Mouse (Mus musculus): ENCODE data around the gene Hist1h4h.

The Hist1h4h gene

DNA sequence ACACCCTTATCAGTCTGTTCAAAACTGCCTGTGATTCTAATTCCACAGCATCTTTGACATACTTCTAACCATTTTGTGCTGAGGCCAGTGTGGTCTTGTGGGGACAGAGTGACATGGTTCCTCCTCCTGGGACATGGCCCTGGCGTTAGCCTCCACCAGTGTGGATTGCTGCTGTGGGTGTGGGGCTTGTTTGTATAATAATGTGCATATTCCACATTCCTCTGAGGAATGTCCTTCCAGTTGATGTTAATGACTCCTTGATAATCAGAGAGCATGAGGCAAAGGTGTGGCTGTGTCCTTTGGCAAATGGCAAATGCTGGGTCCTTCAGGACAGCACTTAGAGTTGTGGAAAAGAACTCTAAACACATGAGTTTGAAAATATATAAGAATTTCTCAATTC, 17.3 kb upstream of the Hist1h4h start:
- DNase-seq (ENCODE audit: low spot score), result no peak

DNA sequence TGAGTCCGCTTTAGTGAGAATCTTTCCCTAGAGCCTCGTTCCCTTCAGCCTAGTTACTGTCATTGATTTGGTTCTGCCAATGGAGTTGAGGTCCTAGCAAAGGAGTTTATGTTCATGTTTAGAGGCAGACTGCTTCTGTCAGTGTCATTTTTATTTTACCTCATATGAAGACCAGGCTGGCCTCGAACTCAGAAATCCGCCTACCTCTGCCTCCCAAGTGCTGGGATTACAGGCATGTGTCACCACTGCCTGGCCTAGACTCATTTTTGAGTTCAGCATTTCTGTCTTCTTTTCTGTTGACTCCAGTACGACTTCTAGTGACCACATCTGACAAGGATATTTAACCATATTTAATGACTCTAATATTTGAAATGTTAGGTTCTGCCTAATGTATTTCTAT, 15.6 kb upstream of the Hist1h4h start:
- no peak for DNase-seq (ENCODE audit: low spot score)

DNA sequence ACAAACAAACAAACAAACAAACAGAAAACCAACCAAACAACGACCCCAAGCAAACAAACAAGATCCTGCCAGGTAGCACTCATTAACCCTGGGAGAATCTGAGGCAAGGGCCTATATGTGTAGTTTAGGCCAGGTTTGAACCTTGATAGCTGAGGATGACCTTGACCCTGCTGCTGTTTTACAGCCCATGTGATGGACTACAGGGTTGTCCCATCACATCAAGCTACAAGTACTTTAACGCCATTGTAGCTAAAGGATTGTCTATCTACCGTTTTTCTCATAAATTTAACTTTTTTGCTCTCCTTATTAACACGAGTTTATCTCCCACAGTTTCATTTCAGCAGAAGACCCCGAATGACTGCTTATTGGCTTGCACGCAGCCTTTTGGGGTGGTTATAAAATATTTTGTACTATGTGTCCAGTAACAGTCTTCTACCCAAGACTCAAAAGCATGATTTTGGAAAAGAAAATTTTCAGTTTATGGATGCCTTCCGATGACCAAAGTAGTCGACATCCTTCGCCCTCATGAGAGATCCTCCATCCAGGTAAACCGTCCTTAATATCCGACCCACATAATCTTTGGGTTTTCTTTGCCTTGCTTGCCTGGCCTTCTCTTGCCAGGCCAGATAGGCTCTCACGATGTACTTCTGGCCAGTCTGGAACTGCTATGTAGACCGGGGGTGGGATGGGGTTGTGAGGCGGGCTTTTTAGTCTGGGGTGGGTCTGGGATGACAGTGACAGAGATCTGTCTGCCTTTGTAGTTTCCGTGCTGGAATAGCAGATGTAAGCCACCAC, 14.8 kb upstream of the Hist1h4h start:
- no peak for DNase-seq (ENCODE audit: low spot score)

DNA sequence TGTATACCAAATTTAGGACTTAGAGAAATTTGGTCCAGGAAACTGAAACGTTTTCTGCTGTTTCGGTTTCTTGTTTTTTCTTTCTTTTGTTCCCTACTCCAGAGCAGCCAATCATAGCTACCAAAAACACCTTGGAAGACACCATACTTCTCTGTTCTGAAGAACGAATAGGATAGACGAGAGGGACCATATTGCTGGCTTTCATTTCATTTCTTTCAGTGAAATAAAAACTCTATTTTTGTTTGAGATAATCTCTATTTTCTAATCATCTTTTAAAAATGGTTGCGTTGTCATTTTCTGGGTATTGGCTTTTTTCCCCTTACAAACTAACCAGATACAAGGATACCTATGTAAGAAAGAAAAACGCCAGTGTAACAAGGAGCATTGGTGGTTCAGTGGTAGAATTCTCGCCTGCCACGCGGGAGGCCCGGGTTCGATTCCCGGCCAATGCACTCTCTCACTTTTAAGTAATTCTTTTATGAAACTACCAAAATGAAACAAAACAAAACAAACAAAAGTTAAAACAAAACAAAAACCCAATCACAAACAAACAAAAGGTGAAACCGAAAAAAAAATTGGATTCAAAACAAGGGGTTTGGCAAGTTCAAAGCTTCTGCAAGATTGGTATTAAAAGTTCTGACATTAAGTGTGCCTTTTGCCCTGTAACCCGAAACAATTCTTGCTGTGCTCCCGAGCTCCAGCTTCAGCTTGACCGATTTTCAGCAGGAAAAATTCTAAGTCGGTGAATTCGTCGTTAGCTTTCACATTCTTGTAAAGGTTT, 13.8 kb upstream of the Hist1h4h start:
- peak; percentile 96 for DNase-seq (ENCODE audit: low spot score)

DNA sequence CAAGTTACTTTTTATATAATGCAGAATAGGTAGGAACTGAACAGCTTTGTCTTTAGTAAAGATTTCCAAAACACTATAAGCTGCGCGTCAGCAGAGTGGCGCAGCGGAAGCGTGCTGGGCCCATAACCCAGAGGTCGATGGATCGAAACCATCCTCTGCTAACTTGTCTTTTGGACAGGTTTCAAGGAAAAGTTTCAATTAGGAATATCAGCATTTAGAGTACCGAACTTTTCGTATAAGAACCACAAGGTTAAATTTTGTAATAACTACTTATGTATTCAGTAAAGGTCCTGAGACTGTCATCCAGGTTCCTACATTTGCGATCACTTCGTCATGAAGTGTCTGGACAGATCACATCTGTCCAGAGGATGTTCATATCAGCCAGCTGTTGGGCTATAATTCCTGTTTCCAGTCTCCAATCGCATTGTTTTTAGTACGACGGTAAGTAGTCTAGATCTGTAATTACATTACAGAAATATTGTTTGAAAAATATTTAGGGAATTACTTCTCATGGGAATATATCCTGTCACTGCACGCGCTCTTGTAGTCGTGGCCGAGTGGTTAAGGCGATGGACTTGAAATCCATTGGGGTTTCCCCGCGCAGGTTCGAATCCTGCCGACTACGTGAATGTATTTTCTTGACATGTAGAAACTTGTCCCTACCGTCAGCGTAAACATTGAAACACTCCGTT, 13.1 kb upstream of the Hist1h4h start:
- DNase-seq (ENCODE audit: low spot score), result peak; percentile 91

DNA sequence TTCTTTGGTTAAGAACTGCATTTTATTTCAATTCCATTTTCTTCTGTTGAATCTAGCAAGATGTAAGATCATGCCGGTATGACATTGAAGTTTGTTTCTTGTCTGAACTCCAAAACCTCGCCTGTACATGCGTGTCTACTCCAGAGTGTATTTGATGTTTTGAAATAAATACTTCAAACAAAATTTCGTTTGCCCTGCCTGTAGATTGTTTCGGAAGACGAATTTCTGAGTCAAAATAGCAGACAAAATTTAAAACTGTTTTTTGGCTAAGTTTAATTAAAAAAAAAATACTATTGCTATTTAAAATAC, 12.6 kb upstream of the Hist1h4h start:
- DNase-seq (ENCODE audit: low spot score), result no peak

DNA sequence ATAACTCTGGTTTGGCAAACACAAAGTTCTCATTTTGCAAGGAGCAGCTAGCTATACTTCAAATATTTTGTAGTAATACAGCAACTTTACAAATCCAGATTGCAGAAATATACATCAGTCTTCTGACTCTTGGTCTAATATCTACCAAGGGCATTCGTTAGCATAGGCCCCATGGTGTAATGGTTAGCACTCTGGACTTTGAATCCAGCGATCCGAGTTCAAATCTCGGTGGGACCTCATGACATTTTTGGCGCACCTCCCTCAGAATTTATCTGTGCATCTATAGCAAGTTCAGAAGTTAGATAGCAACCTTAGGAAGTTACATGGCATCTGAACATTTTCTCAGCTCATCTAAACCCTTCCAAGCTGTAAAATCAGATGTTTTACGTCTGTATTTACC, 12.0 kb upstream of the Hist1h4h start:
- DNase-seq (ENCODE audit: low spot score), result peak; percentile 91

DNA sequence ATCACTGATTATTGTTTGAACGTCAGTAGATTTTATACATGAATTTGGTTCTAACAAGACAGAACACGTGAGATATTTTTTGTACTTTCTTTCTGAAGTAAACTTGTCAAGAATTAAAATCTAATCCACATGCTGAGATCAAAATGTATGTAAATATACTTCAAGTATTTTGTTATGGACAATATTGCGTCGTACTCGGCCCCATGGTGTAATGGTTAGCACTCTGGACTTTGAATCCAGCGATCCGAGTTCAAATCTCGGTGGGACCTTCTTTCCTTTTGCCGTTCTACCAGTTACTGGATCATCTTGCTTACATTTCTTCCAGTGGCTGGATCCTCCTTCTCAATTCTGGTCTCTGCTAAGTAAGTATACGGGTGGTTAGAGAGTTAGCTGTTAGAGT, 11.4 kb upstream of the Hist1h4h start:
- peak; percentile 92 for DNase-seq (ENCODE audit: low spot score)

DNA sequence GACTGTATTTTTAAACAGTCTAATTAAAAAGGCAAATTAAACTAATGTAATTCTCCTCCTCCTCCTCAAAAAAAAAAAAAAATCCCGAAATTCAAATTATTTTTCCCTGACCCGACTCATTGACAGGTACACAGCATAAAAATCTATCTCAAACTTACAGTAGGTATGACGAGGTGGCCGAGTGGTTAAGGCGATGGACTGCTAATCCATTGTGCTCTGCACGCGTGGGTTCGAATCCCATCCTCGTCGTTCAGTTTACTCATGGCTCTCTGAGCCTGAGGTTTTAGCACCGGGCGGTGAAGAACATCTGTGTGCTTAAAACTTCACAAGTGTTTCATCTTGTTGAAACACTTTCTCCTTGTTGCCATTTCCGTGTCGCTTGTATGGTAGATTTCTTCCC, 9.1 kb upstream of the Hist1h4h start:
- DNase-seq (ENCODE audit: low spot score), result peak; percentile 82

DNA sequence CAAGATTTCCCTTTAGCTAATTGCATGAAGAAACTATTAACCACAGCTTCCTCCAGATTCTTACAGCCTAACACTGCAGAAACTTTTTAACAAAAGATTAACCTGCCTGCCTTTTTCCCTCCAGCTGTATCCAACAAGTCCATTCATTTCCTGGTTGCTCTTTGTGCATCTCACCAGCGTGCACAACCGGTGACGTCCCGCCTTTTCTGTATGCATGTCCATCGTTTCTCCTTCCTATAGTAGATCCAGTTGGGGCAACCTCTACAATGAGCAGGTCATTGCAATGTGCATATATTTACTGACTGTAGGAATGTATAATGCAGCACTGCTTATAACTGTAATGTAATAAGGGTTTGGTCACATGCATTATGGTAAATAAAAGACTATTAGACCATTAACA, 6.9 kb upstream of the Hist1h4h start:
- no peak for DNase-seq (ENCODE audit: low spot score)

DNA sequence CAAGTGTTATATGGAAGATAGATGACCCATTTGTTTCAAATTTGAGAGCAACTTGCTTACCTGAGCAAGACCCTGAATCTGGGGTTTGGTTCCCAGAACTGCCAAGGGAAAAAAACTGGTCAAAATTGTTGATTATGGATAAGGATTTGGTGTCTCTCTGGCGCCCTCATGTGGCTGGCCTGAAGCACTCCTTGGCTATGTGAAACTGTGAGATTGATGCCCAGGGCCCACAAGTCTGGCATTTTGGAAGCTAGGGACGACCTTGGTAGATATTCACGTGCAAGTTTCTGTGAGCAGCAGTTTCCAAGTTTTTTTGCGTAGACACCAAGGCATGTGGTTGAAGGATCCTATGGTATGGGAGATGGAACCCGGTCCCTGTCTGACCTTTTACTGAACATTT, 6.2 kb upstream of the Hist1h4h start:
- peak; percentile 94 for DNase-seq (ENCODE audit: low spot score)

DNA sequence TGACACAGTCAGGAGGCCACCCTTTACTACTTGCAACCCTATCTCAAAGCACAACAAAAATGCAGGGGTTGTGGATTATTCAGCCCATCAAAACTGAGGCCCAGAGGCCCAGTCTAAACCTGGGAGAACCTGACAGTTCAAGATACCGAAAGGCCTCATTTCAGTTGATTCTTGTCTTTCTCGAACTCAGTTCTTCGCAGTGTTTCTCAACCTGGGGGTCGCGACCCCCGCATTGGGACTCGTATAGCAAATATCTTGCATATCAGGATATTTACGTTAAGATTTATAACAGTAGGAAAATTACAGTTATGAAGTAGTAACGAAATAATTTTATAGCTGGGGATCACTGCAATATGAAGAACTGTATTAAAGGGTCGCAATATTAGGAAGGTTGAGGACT, 4.9 kb upstream of the Hist1h4h start:
- DNase-seq (ENCODE audit: low spot score), result peak; percentile 69

DNA sequence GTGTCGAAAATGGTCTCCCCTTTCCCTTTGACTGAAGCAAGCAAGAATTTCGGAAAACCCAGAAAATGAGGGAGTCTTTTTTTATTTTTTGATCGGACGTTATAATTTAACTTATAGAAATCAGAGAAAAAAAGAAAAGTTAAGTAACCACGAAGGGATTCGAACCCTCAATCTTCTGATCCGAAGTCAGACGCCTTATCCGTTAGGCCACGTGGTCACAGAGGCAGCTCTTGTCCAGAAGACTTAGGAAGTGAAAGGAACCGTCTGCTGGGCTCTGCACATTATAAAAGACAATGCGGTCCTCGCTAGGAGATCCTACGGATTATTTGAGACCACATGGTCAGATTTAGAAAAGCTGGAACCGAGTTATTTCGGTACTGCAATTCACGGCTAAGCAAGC, 4.5 kb upstream of the Hist1h4h start:
- DNase-seq (ENCODE audit: low spot score), result peak; percentile 98

DNA sequence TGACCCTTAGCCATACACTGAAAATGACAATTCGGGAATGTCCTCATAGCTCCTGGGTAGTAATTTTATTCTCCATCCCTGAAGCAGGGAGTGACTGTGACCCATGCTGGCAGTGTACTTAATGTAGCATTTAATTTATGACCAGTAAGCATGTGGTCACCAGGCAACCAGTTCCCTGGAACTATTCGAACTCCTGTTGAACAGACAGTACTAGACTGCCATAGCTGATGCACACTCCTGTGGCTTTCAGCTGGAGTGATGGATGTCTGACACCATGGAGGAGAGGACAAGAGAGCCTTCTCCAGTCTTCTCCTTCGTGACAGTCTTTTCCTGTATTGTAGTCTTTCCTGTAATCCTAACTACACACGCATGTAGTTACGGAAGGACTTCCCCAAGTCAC, 1.8 kb upstream of the Hist1h4h start:
- no peak for DNase-seq (ENCODE audit: low spot score)

DNA sequence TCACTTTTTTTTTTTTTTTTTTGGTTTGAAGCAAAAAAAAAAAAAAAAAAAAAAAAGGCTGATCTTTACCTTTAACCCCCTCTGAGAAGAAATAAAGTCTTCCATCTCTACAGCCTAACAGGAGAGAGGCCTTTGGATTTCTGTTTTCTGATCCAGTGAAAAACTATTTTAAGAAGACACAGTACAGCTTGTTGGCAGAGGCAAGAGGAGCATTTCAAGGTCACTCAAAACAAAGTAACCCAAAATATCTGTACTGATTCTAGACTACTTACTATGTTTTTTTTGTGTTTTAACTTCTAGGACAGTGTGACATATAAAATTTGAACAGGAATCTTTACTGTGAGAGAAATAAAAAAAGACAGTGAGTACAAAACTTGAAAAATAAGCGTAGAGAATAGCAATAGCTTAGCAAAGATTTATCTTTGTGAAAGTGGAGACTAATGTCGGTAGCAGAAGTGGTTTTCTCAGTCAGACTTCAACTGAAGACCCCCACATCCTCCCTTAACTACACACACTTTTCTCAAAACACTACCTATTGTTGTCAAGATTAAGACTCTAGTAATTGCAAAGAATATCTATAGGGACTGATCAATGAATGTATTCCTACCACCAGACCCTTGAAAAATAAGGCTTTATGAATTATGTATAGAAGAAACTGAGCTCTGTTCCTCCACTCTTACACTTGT, 1.2 kb upstream of the Hist1h4h start:
- DNase-seq (ENCODE audit: low spot score), result no peak

DNA sequence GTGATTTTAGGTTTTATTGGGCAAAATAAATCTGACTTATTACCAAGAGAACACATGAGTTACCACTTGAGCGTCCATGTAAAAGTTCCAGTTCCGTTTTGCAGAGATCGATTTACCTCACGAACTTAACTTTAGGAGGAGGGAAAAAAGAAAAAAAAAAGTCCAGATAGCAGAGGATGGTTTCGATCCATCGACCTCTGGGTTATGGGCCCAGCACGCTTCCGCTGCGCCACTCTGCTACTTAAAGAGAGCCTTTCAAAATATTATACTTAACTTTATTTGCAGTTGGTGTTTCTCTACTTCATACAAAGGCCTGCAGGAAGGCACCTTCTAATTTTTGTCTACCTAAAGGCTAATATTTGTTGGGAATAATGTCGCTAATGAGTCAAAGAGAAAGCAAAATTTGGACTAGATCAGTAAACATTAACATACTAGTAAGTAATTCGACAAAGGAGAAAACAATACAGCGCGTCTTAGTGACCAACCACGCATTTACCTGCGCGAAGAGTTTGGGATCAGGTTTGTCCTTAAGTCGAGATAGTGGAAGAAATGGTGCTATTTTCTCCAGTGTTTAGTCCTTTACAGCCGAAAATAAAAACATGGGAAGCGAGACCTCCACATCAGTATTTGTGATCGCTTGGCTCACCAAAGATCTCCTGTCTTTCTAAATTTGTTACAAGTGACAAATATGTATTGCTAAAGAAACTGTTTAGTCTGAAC, 509 bp upstream of the Hist1h4h start:
- peak; percentile 85 for DNase-seq (ENCODE audit: low spot score)

DNA sequence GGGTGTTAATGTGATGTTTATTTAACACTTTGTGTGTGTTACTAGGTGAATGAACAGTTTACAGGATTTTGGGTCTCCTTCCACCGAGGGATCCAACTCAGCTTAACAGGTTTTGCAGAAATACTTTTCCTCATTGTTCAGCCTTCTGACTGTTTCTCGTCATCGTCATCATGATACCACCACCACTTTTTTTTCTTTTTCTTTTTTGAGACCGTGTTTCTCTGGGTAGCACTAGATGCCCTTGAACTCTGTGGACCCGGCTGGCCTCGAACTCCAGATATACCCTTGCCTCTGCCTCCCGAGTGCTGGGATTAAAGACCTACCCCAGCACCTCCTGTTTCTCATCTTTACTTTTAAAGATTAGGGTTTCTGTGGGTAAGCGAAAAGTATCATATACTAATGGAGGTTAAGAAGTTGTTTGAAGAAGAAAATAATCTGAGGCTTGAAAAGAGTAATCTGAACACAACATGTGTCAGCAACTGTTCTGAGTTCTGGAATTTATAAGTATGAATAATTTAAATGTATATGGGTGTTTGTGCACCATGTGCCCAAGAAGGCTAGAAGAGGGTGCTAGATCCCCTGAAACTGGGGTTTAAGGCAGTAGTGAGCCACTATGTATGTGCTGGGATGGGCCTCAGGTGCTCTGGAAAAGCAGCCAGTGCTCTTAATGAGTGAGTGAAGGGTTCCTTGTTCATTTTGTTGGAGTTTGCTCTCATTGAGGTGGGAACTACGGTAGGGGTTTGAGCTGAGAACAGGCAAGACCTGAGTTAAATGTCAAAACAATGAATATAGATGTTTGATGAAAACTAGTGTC, 1.6 kb downstream of the Hist1h4h start:
- DNase-seq (ENCODE audit: low spot score), result no peak

DNA sequence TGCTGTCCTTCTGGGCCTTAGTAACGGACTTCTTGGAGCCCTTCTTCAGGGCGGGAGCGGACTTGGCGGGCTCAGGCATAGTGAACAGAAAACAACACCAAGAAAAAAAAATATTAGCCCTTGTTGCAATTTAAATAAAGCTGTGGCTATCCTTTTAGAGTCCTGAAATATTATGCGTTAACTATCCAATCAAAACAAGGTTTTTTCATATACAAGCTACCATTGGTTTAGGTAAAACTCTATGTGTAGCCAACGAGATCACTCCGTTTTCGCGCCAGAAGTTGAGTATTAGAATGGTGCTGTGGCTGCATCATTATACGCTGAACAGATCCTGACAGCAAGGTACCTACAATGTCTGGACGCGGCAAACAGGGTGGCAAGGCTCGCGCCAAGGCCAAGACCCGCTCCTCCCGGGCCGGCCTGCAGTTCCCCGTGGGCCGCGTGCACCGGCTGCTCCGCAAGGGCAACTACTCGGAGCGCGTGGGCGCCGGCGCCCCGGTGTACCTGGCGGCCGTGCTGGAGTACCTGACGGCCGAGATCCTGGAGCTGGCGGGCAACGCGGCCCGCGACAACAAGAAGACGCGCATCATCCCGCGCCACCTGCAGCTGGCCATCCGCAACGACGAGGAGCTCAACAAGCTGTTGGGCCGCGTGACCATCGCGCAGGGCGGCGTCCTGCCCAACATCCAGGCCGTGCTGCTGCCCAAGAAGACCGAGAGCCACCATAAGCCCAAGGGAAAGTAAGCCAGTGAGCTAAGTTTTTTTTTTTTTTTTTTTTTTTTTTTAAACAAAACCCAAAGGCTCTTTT, 2.9 kb downstream of the Hist1h4h start, which contains the start of gene Hist1h2af:
TSS of gene Hist1h2af (plus strand) at position 347 of the 808 bp plus-strand sequence.
- peak; percentile 88 for DNase-seq (ENCODE audit: low spot score)

DNA sequence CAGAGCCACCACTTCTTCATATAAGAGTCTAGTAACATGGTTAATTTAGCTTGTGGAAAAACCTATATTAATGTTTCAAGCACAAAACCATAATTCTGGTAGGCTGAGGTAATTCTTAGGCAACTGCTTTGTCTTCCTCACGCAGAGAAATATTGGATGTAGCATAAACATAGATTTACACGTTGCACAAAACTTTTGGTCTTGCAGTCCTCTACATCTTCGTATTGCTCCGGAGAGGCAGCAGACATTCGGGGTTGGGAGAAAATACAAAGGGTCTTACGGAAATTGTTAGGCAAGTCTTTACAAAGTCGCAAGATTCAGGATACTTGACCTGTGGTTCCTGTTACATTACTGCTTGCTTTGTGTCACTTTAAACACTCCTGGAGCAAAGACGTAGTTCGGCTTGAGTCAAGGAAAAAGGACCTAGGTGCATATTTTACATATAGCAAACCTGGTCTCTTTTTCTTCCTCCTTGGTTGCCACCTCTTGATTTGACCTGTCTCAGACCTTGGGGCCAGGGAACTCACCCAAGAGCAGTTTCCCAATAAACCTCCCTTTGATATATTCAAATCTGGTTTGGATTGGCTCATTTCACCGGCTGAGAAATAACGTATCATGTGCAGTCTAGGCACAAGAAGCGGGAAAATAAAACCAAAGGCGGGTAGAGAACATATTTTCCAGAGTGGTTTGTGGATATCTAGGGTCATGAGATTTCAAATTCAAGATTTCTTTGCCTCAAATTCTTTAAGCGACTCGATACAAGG, 3.7 kb downstream of the Hist1h4h start:
- DNase-seq (ENCODE audit: low spot score), result no peak

Data from retina, embryonic 14.5 days (tissue).